Mouse (Mus musculus) left cerebral cortex, postnatal 10 days (tissue): ENCODE measurements around the gene Mat2b. TPM values are rescaled to one million over a fixed set of nuclear protein-coding genes. Genes with fewer than 3 reads are reported as not detected.

Experiments used
- DNase-seq, 2 experiments: peaks; one replicate each; pipeline ENCODE4 v3.0.0; 2021 to 2022; ENCODE audit warnings: low spot score in 2 of 2, mixed read lengths in 1 of 2; ENCODE audit errors: extremely low spot score in 1 of 2
- intact Hi-C: fragments of 180-260 bp; cut with DNase I; formaldehyde crosslinking; loops from one replicate; pipeline ENCODE4 v1.15.1; 2025
- total RNA-seq, 2 experiments: library from RNA; stranded (reverse); gene quantifications; 2 replicates each; pipeline ENCODE4 v1.2.3; 2021

Gene Mat2b
- total RNA-seq, 2 experiments from 2014 or later: 91.2 to 93.2 TPM

- no peak for DNase-seq
- intact Hi-C loops: no loop called here
These were observed 11.7 kb downstream of the Mat2b start for GRCm38 (mm10) chr11:40683295-40683694.

GRCm38 (mm10) chr11:40682456-40682855 lies 12.5 kb downstream of the Mat2b start:
- intact Hi-C loops: no loop called here
- no peak for DNase-seq

- DNase-seq: peak in 1 of 2 experiments; percentile 31
- intact Hi-C loops: no loop called here
These were observed 17.8 kb downstream of the Mat2b start for GRCm38 (mm10) chr11:40677169-40677568.

- DNase-seq: no peak
- intact Hi-C loops: no loop called here
These were observed 19.8 kb downstream of the Mat2b start for GRCm38 (mm10) chr11:40675014-40675730.

- intact Hi-C loops: no loop called here
- no peak for DNase-seq
These were observed 45.1 kb downstream of the Mat2b start for GRCm38 (mm10) chr11:40649726-40650445.

GRCm38 (mm10) chr11:40647246-40647645 lies 47.8 kb downstream of the Mat2b start:
- intact Hi-C loops: no loop called here
- peak in 1 of 2 experiments; percentile 2 for DNase-seq

Other genes starting within 250 kb of the Mat2b start
- gene Hmmr, start 38.2 kb upstream of the Mat2b start, total RNA-seq: 1 to 10 TPM; 2.5 TPM
- gene Nudcd2, start 38.5 kb upstream of the Mat2b start, total RNA-seq: 10 to 100 TPM; 18.3 to 23.7 TPM
- 10 to 100 TPM; 46.5 to 46.9 TPM for gene Ccng1, start 60.1 kb upstream of the Mat2b start, total RNA-seq